8 mouse cellular contexts compared by ENCODE assay signal in the genomic region with DNA sequence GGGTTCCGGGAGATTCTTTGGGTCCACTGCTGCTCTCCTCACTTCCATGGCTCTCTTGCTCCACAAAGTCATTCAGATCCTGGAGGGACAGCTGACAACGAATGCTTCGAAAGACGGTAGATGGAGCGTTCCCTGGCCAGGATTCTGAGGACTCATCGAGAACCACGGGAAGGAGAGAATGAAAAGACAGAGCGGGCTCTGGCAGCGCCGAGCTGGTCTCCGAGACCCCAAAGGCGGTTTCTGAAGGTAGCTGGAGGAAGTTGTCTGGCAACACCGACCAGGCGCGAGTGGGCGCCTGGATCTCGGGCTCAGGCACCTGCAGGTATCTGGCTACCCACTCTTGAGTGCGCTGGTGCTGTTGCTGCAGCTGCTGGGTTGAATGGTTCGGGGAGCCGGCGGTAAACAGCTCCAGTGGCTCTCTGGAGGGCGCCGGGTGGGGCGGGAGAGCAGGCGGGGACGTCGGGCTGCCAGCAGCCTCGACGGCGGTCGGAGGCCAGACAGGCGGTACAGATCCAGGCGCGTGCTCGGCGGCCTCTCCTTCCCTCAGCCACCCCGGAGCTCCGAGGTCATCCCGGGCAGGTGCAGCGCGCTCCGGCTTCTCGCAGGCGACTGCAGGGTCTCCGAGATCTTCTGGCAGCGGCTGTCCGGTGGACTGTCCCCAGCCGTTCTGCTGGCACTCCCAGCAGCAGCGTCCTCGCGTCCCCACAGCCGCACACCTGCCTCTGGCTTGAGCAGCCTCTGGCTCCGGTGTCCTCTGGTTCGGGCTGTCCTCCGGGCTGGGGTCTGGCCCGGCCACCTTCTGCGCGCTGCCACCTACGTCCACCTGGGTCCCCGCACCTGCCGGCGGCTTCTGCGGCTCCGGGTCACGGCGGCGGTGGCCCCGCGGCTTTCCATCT. TPM values are rescaled to one million over a fixed set of nuclear protein-coding genes. Genes with fewer than 3 reads are reported as not detected.
DNase-seq lines count a peak whose midpoint lies in the region; ATAC-seq and TF ChIP-seq lines count a peak whose summit lies in the region.

No protein-coding gene starts in this region.

- peak overlapping the region; percentile 92 for H3K4me2 ChIP-seq in heart, postnatal 0 days (ENCODE audit: low read depth, low read length)
- H3K4me2 ChIP-seq in limb, embryonic 13.5 days (replicated peaks), result peak overlapping the region; percentile 99
- peak overlapping the region; percentile 99 for H3K4me2 ChIP-seq in neural tube, embryonic 15.5 days

- no peaks in the 10 kb centered on the region; the same call in 1 of the 2 replicates for H3K4me1 ChIP-seq in heart, adult 2 months (ENCODE audit: control insufficient read depth, insufficient read depth, low read length)
- peaks cover 14% of the 10 kb centered on the region for H3K4me1 ChIP-seq in brown adipose tissue, adult 24 weeks (ENCODE audit: control insufficient read depth, insufficient read depth, insufficient read length, low read length)
- peaks cover 16% of the 10 kb centered on the region for H3K4me1 ChIP-seq in heart, postnatal 0 days (ENCODE audit: control insufficient read depth, insufficient read depth)
- peaks cover 19% of the 10 kb centered on the region for H3K4me1 ChIP-seq in limb, embryonic 13.5 days
- H3K4me1 ChIP-seq in neural tube, embryonic 15.5 days, result peaks cover 22% of the 10 kb centered on the region

- no peaks in the 10 kb centered on the region for H3K9me3 ChIP-seq in heart, postnatal 0 days (replicated peaks; ENCODE audit: control insufficient read depth, low read length)
- no peaks in the 10 kb centered on the region for H3K9me3 ChIP-seq in limb, embryonic 13.5 days
- no peaks in the 10 kb centered on the region for H3K9me3 ChIP-seq in neural tube, embryonic 15.5 days (replicated peaks)

- 3% methylated on average over 68 of the region's 69 CpGs for WGBS in heart, adult 2 months
- WGBS in heart, postnatal 0 days, result 5% methylated on average over 69 of the region's 69 CpGs
- 2% methylated on average over 66 of the region's 69 CpGs for WGBS in limb, embryonic 13.5 days
- WGBS in neural tube, embryonic 15.5 days, result 2% methylated on average over 69 of the region's 69 CpGs

- no peak for TF ChIP-seq POLR2A in heart, adult 2 months (IDR thresholded peaks at IDR 0.05; ENCODE audit: insufficient read depth, low read depth, low read length)

- no peak overlapping the region for H3K27ac ChIP-seq in heart, adult 2 months
- H3K27ac ChIP-seq in brown adipose tissue, adult 24 weeks (replicated peaks; ENCODE audit: low read depth, low read length), result no peak overlapping the region
- no peak overlapping the region for H3K27ac ChIP-seq in heart, postnatal 0 days (ENCODE audit: low read depth)
- H3K27ac ChIP-seq in limb, embryonic 13.5 days, result no peak overlapping the region
- H3K27ac ChIP-seq in neural tube, embryonic 15.5 days (replicated peaks), result no peak overlapping the region

- no peaks in the 10 kb centered on the region for H3K79me2 ChIP-seq in heart, adult 2 months (replicated peaks; ENCODE audit: control insufficient read depth, insufficient read depth, low read length)

- intact Hi-C loops in heart, adult 2 months (cut with DNase I), result no loop called here
- intact Hi-C loops in heart, postnatal 14 days (cut with DNase I), result no loop called here

- no peaks in the 10 kb centered on the region for H3K36me3 ChIP-seq in heart, adult 2 months (ENCODE audit: control insufficient read depth, insufficient read depth, low read length)
- H3K36me3 ChIP-seq in heart, postnatal 0 days (replicated peaks; ENCODE audit: control insufficient read depth, insufficient read depth, low read length), result no peaks in the 10 kb centered on the region
- H3K36me3 ChIP-seq in limb, embryonic 13.5 days, result no peaks in the 10 kb centered on the region
- no peaks in the 10 kb centered on the region for H3K36me3 ChIP-seq in neural tube, embryonic 15.5 days

- TF ChIP-seq EP300 in heart, adult 2 months (IDR thresholded peaks at IDR 0.05; ENCODE audit: insufficient read depth, low read depth, low read length), result no peak
- TF ChIP-seq EP300 in heart, postnatal 0 days (IDR thresholded peaks at IDR 0.05; ENCODE audit: low read depth), result no peak

- no peak for DNase-seq in heart, adult 2 months
- DNase-seq in heart, postnatal 14 days, result no peak
- DNase-seq in heart, postnatal 0 days (ENCODE audit: low spot score), result no peak
- DNase-seq in layer of hippocampus, postnatal 10 days (ENCODE audit: low spot score in 2 of 2), result no peak
- no peak for DNase-seq in gastrocnemius, adult 8-10 months (ENCODE audit: low spot score in 2 of 2)

- peaks cover 16% of the 10 kb centered on the region for H3K27me3 ChIP-seq in heart, adult 2 months (ENCODE audit: control insufficient read depth, insufficient read depth, low read length)
- peaks cover 65% of the 10 kb centered on the region for H3K27me3 ChIP-seq in heart, postnatal 0 days (ENCODE audit: control insufficient read depth, insufficient read depth, low read length)
- H3K27me3 ChIP-seq in limb, embryonic 13.5 days, result peaks cover 84% of the 10 kb centered on the region
- H3K27me3 ChIP-seq in neural tube, embryonic 15.5 days (replicated peaks), result peaks cover 68% of the 10 kb centered on the region

- no peak for TF ChIP-seq CTCF in heart, adult 2 months (IDR thresholded peaks at IDR 0.05)
- no peak for TF ChIP-seq CTCF in heart, postnatal 0 days (IDR thresholded peaks at IDR 0.05; ENCODE audit: low read depth)

- no peak for ATAC-seq in heart, postnatal 0 days (ENCODE audit: insufficient read depth, low read depth)
- ATAC-seq in limb, embryonic 13.5 days (ENCODE audit: low FRiP score, low read depth), result 0 out of 2 replicates have a peak, but pooled peaks have one; percentile 4
- 0 out of 2 replicates have a peak, but pooled peaks have one; percentile 30 for ATAC-seq in neural tube, embryonic 15.5 days (ENCODE audit: low FRiP score)

- H3K9ac ChIP-seq in heart, adult 2 months (ENCODE audit: low read depth, low read length), result no peak overlapping the region; the same call in 1 of the 2 replicates
- H3K9ac ChIP-seq in heart, postnatal 0 days (replicated peaks; ENCODE audit: low read depth, low read length), result no peak overlapping the region
- peak overlapping the region; percentile 62 for H3K9ac ChIP-seq in limb, embryonic 13.5 days
- H3K9ac ChIP-seq in neural tube, embryonic 15.5 days (replicated peaks), result 0 out of 2 replicates have a peak overlapping the region, but pooled peaks have one; percentile 50

- peak overlapping the region; percentile 52 for H3K4me3 ChIP-seq in heart, adult 2 months
- H3K4me3 ChIP-seq in brown adipose tissue, adult 24 weeks (ENCODE audit: insufficient read depth, low read depth, low read length), result peak overlapping the region; percentile 37
- peak overlapping the region; percentile 57 for H3K4me3 ChIP-seq in heart, postnatal 0 days (ENCODE audit: low read depth, low read length)
- H3K4me3 ChIP-seq in limb, embryonic 13.5 days, result peak overlapping the region; percentile 59
- peak overlapping the region; percentile 51 for H3K4me3 ChIP-seq in neural tube, embryonic 15.5 days (replicated peaks)

RNA-seq across cellular contexts. Expression of a gene that starts 0.9 kb away (rescaled TPM):
- total RNA-seq in heart, adult 2 months (2021), result under 1 TPM in 1 of 2 experiments, not detected in 1; 0.08 TPM
- polyA plus RNA-seq in heart, adult 2 months (2012; rRNA removed), result 0.04 TPM in 1 of 2 replicates, not detected in the other
- not detected for total RNA-seq in heart, postnatal 14 days (2021)
- not detected in 2 replicates for polyA plus RNA-seq in brown adipose tissue, adult 24 weeks (2012; ENCODE audit: insufficient read depth, insufficient read length, missing spikeins)
- not detected in 2 replicates for total RNA-seq in heart, postnatal 0 days (2014; rRNA removed; ENCODE audit: low replicate concordance)
- not detected in 2 replicates for polyA plus RNA-seq in heart, postnatal 0 days (2015; fragmentation: Nextera tagmentation; extraction: Ambion mirVana)
- polyA plus RNA-seq in limb, embryonic 13.5 days (2015; fragmentation: Nextera tagmentation; extraction: Ambion mirVana), result 0.19 and 0.43 TPM in 2 replicates
- polyA plus RNA-seq in neural tube, embryonic 15.5 days (2015; fragmentation: Nextera tagmentation; extraction: Ambion mirVana), result 0.34 TPM in 1 of 2 replicates, not detected in the other
- 1 to 10 TPM in 1 of 2 experiments, under 1 TPM in 1; 0.87 to 1.0 TPM for total RNA-seq in layer of hippocampus, postnatal 10 days (2021)
- total RNA-seq in gastrocnemius, adult 8-10 months (2022), result under 1 TPM; 0.16 to 0.25 (median 0.21) TPM

RNA-seq across cellular contexts. Expression of a gene that starts 49.3 kb away (rescaled TPM):
- 10 to 100 TPM; 25.7 to 34.0 TPM for total RNA-seq in heart, adult 2 months (2021)
- 15.6 and 25.8 TPM in 2 replicates for polyA plus RNA-seq in heart, adult 2 months (2012; rRNA removed)
- total RNA-seq in heart, postnatal 14 days (2021), result 10 to 100 TPM; 48.7 to 54.9 TPM
- 16.1 and 17.2 TPM in 2 replicates for polyA plus RNA-seq in brown adipose tissue, adult 24 weeks (2012; ENCODE audit: insufficient read depth, insufficient read length, missing spikeins)
- 38.2 and 52.2 TPM in 2 replicates for total RNA-seq in heart, postnatal 0 days (2014; rRNA removed; ENCODE audit: low replicate concordance)
- polyA plus RNA-seq in heart, postnatal 0 days (2015; fragmentation: Nextera tagmentation; extraction: Ambion mirVana), result 47.6 and 49.5 TPM in 2 replicates
- 212 and 226 TPM in 2 replicates for polyA plus RNA-seq in limb, embryonic 13.5 days (2015; fragmentation: Nextera tagmentation; extraction: Ambion mirVana)
- polyA plus RNA-seq in neural tube, embryonic 15.5 days (2015; fragmentation: Nextera tagmentation; extraction: Ambion mirVana), result 134 and 140 TPM in 2 replicates
- total RNA-seq in layer of hippocampus, postnatal 10 days (2021), result 100 to 1,000 TPM; 147 to 157 TPM
- total RNA-seq in gastrocnemius, adult 8-10 months (2022), result 100 to 1,000 TPM in 1 of 4 experiments, 10 to 100 TPM in 3; 91.3 to 100 (median 94.8) TPM

Comparison
In these comparisons a context has a peak if more than half of its experiments do, and no peak if none do; other contexts are left out.
1. H3K9ac ChIP-seq: peak in limb, embryonic 13.5 days (single experiment) and neural tube, embryonic 15.5 days (single experiment); none in heart, adult 2 months (single experiment) and heart, postnatal 0 days (single experiment).
2. Peak in every context shown above with its lines, with median percentiles within 50 percentile points of each other: H3K4me3 ChIP-seq and H3K4me2 ChIP-seq.